Mouse (Mus musculus) liver (tissue): ENCODE results near the gene Pfdn2.

Experiments
- DNase-seq: peaks from one replicate; pipeline ENCODE4 v3.0.0-alpha.2; 2020; ENCODE audit warnings: mixed read lengths

The Pfdn2 gene

GRCm38 (mm10) chr1:171358421-171358820 lies 13.0 kb downstream of the Pfdn2 start:
- no peak for DNase-seq

GRCm38 (mm10) chr1:171360253-171360652 lies 14.8 kb downstream of the Pfdn2 start:
- DNase-seq = no peak

- peak; percentile 87 for DNase-seq
Measured at GRCm38 (mm10) chr1:171360656-171361055, 15.2 kb downstream of the Pfdn2 start, which contains the start of gene Klhdc9. Gene Klhdc9, minus strand, starts transcription at chr1:171360798.

GRCm38 (mm10) chr1:171361106-171362103 lies 15.9 kb downstream of the Pfdn2 start:
- peak; percentile 81 for DNase-seq

- no peak for DNase-seq
Measured at GRCm38 (mm10) chr1:171365934-171366333, 20.5 kb downstream of the Pfdn2 start.

GRCm38 (mm10) chr1:171369845-171370556 lies 24.5 kb downstream of the Pfdn2 start, which contains the start of gene Nectin4:
Gene Nectin4, plus strand, starts transcription at chr1:171370099.
- no peak for DNase-seq

GRCm38 (mm10) chr1:171372880-171373279 lies 27.4 kb downstream of the Pfdn2 start:
- no peak for DNase-seq

GRCm38 (mm10) chr1:171373946-171374345 lies 28.5 kb downstream of the Pfdn2 start:
- DNase-seq = no peak

GRCm38 (mm10) chr1:171375646-171376097 lies 30.2 kb downstream of the Pfdn2 start:
- no peak for DNase-seq

GRCm38 (mm10) chr1:171378298-171378697 lies 32.8 kb downstream of the Pfdn2 start:
- DNase-seq = no peak

GRCm38 (mm10) chr1:171379935-171380599 lies 34.6 kb downstream of the Pfdn2 start:
- peak; percentile 73 for DNase-seq

GRCm38 (mm10) chr1:171382096-171382620 lies 36.7 kb downstream of the Pfdn2 start:
- no peak for DNase-seq

GRCm38 (mm10) chr1:171384361-171384760 lies 38.9 kb downstream of the Pfdn2 start:
- no peak for DNase-seq

GRCm38 (mm10) chr1:171385171-171385570 lies 39.7 kb downstream of the Pfdn2 start:
- DNase-seq = no peak

GRCm38 (mm10) chr1:171387099-171387498 lies 41.6 kb downstream of the Pfdn2 start:
- no peak for DNase-seq

- DNase-seq = peak; percentile 64
Measured at GRCm38 (mm10) chr1:171388376-171389102, 43.1 kb downstream of the Pfdn2 start, which contains the start of gene Arhgap30. Gene Arhgap30, plus strand, starts transcription at chr1:171388954.

GRCm38 (mm10) chr1:171390101-171390500 lies 44.6 kb downstream of the Pfdn2 start:
- DNase-seq = peak; percentile 49

GRCm38 (mm10) chr1:171401821-171402220 lies 56.4 kb downstream of the Pfdn2 start:
- no peak for DNase-seq

- DNase-seq = no peak
Measured at GRCm38 (mm10) chr1:171402991-171403390, 57.5 kb downstream of the Pfdn2 start.

- no peak for DNase-seq
Measured at GRCm38 (mm10) chr1:171407263-171407662, 61.8 kb downstream of the Pfdn2 start.
